16 mouse cellular contexts compared by ENCODE assay signal in genomic region chr10:56968913-56969312, GRCm38 (mm10).
DNase-seq lines count a peak whose midpoint lies in the region; ATAC-seq and TF ChIP-seq lines count a peak whose summit lies in the region.
"Had no signal": no experiment of that assay in that cellular context is flagged by ENCODE, and none has a peak within 500 bp of the region (broad histone marks: within the 10 kb centered on the region; RNA-seq: fewer than 3 reads in every experiment).

No protein-coding gene starts in this region.

- H3K4me3 ChIP-seq in embryonic facial prominence, embryonic 14.5 days (ENCODE audit: low read depth, low read length) = no peak overlapping the region
- no peak overlapping the region for H3K4me3 ChIP-seq in embryonic facial prominence, embryonic 10.5 days
- H3K4me3 ChIP-seq in cerebellum, adult 2 months (replicated peaks; ENCODE audit: insufficient read depth, low read depth, low read length) = no peak overlapping the region
- H3K4me3 ChIP-seq: forebrain, embryonic 10.5 days; liver, embryonic 13.5 days; neural tube, embryonic 13.5 days had no signal

- DNase-seq in embryonic facial prominence, embryonic 14.5 days (ENCODE audit: low spot score) = peak; percentile 20
- no peak for DNase-seq in embryonic facial prominence, embryonic 10.5 days (ENCODE audit: low spot score)
- peak; percentile 29 for DNase-seq in Muller cell, postnatal 12 days (ENCODE audit: inconsistent ontology term)
- peak; percentile 18 to 61 for DNase-seq in cerebellum, adult 2 months
- DNase-seq in layer of hippocampus, adult 18-20 months (ENCODE audit: low spot score in 2 of 2) = peak; percentile 30 to 72
- no peak for DNase-seq in lung, postnatal 14 days
- no peak for DNase-seq in heart, adult 8-10 months (ENCODE audit: low spot score)
- DNase-seq in kidney, adult 18-20 months = no peak
- DNase-seq: adrenal gland, adult 8-10 months; kidney, adult 9 months; liver, embryonic 13.5 days; right cerebral cortex, postnatal 25 days had no signal

- no peaks in the 10 kb centered on the region for H3K36me3 ChIP-seq in embryonic facial prominence, embryonic 14.5 days (ENCODE audit: control insufficient read depth, insufficient read depth, low read length)
- H3K36me3 ChIP-seq in embryonic facial prominence, embryonic 10.5 days (replicated peaks) = no peaks in the 10 kb centered on the region
- H3K36me3 ChIP-seq: forebrain, embryonic 10.5 days; liver, embryonic 13.5 days; neural tube, embryonic 13.5 days had no signal

- H3K4me1 ChIP-seq in embryonic facial prominence, embryonic 14.5 days (ENCODE audit: control insufficient read depth, insufficient read depth, low read length) = no peaks in the 10 kb centered on the region
- no peaks in the 10 kb centered on the region; the same call in 1 of the 2 replicates for H3K4me1 ChIP-seq in embryonic facial prominence, embryonic 10.5 days
- no peaks in the 10 kb centered on the region for H3K4me1 ChIP-seq in cerebellum, adult 2 months (ENCODE audit: control insufficient read depth, insufficient read depth, low read length)
- H3K4me1 ChIP-seq: forebrain, embryonic 10.5 days; liver, embryonic 13.5 days; neural tube, embryonic 13.5 days had no signal

- H3K9me3 ChIP-seq in embryonic facial prominence, embryonic 14.5 days (ENCODE audit: control insufficient read depth, low read length) = no peaks in the 10 kb centered on the region
- no peaks in the 10 kb centered on the region for H3K9me3 ChIP-seq in embryonic facial prominence, embryonic 10.5 days
- H3K9me3 ChIP-seq: forebrain, embryonic 10.5 days; liver, embryonic 13.5 days; neural tube, embryonic 13.5 days had no signal

- H3K9ac ChIP-seq in embryonic facial prominence, embryonic 14.5 days (ENCODE audit: low read depth, low read length) = no peak overlapping the region
- H3K9ac ChIP-seq: liver, embryonic 13.5 days; neural tube, embryonic 13.5 days had no signal

- ATAC-seq in embryonic facial prominence, embryonic 14.5 days (ENCODE audit: low read depth) = no peak
- ATAC-seq: lung, postnatal 0 days had no signal

- TF ChIP-seq POLR2A in cerebellum, adult 2 months (IDR thresholded peaks at IDR 0.05; ENCODE audit: borderline replicate concordance, insufficient read depth, low read length) = no peak

- 68% methylated on average over 1 of the region's 1 CpGs for WGBS in embryonic facial prominence, embryonic 14.5 days
- WGBS in embryonic facial prominence, embryonic 10.5 days = 86% methylated on average over 1 of the region's 1 CpGs
- 9% methylated on average over 1 of the region's 1 CpGs for WGBS in cerebellum, adult 2 months

- H3K27ac ChIP-seq in embryonic facial prominence, embryonic 14.5 days (replicated peaks; ENCODE audit: low read depth, low read length) = no peak overlapping the region
- no peak overlapping the region for H3K27ac ChIP-seq in embryonic facial prominence, embryonic 10.5 days (replicated peaks)
- no peak overlapping the region for H3K27ac ChIP-seq in cerebellum, adult 2 months (ENCODE audit: insufficient read depth, low read length)
- H3K27ac ChIP-seq: forebrain, embryonic 10.5 days; liver, embryonic 13.5 days; neural tube, embryonic 13.5 days had no signal

- H3K27me3 ChIP-seq in embryonic facial prominence, embryonic 14.5 days (replicated peaks; ENCODE audit: control insufficient read depth, insufficient read depth, low read length) = no peaks in the 10 kb centered on the region
- no peaks in the 10 kb centered on the region for H3K27me3 ChIP-seq in embryonic facial prominence, embryonic 10.5 days (replicated peaks; ENCODE audit: low read depth, poor library complexity, severe bottlenecking)
- no peaks in the 10 kb centered on the region for H3K27me3 ChIP-seq in cerebellum, adult 2 months (ENCODE audit: control insufficient read depth, insufficient read depth, low read length)
- H3K27me3 ChIP-seq: liver, embryonic 13.5 days; neural tube, embryonic 13.5 days had no signal

- TF ChIP-seq CTCF in cerebellum, adult 2 months (IDR thresholded peaks at IDR 0.05; ENCODE audit: borderline replicate concordance, insufficient read depth, low read depth, low read length) = no peak

- no peak overlapping the region for H3K4me2 ChIP-seq in embryonic facial prominence, embryonic 14.5 days (ENCODE audit: low read depth, low read length)
- H3K4me2 ChIP-seq: heart, embryonic 11.5 days; liver, embryonic 13.5 days; neural tube, embryonic 13.5 days had no signal

Comparison
In these comparisons a context has a peak if more than half of its experiments do, and no peak if none do; other contexts are left out.
1. DNase-seq: peak in embryonic facial prominence, embryonic 14.5 days (single experiment), Muller cell, postnatal 12 days (single experiment), cerebellum, adult 2 months (2 of 2) and layer of hippocampus, adult 18-20 months (2 of 2); none in embryonic facial prominence, embryonic 10.5 days (single experiment), lung, postnatal 14 days (single experiment), heart, adult 8-10 months (single experiment) and kidney, adult 18-20 months (single experiment).